Mouse (Mus musculus): Measurements from ENCODE around the gene 6330409D20Rik.

GRCm38 (mm10) chr2:32727435-32727834, 13.4 kb downstream of the 6330409D20Rik start:
- no peak for TF ChIP-seq CTCF (conservative IDR thresholded peaks at IDR 0.05; ENCODE audit: low read length)
- TF ChIP-seq NANOG (IDR thresholded peaks at IDR 0.05; ENCODE audit: borderline replicate concordance, low read length), result no peak
- no peak for TF ChIP-seq POU5F1 (IDR thresholded peaks at IDR 0.05; ENCODE audit: borderline replicate concordance, low read length)

Measured in E14TG2a.4 (cell line).